Mouse (Mus musculus) myocyte (in vitro differentiated cells): Measurements from ENCODE around the gene Prps1l1. TPM values are rescaled to one million over a fixed set of nuclear protein-coding genes. Genes with fewer than 3 reads are reported as not detected.

ENCODE experiments used
- H3K27me3 ChIP-seq: one replicate; pipeline ENCODE4 v1.6.1; 2011; ENCODE audit not compliant: control insufficient read depth, insufficient read depth, insufficient read length
- H3K36me3 ChIP-seq: one replicate; pipeline ENCODE4 v1.6.1; 2011; ENCODE audit not compliant: control insufficient read depth, insufficient read depth
- H3K4me2 ChIP-seq: one replicate; pipeline ENCODE4 v1.6.1; 2011; ENCODE audit warnings: low read depth, control low read depth
- H3K4me3 ChIP-seq: one replicate; pipeline ENCODE4 v1.5.1; 2011; ENCODE audit warnings: mild to moderate bottlenecking, control low read depth, moderate library complexity
- H3K79me2 ChIP-seq: one replicate; pipeline ENCODE4 v1.6.1; 2011; ENCODE audit not compliant: control insufficient read depth, insufficient read depth
- H3ac ChIP-seq: one replicate; pipeline ENCODE4 v1.6.1; 2011; ENCODE audit not compliant: control insufficient read depth, insufficient read length
- CEBPB ChIP-seq: IDR thresholded peaks from 2 replicates; pipeline ENCODE4 v1.6.1; 2011; ENCODE audit warnings: mild to moderate bottlenecking, moderate library complexity; ENCODE audit not compliant: poor library complexity, insufficient read depth, severe bottlenecking
- E2F4 ChIP-seq: IDR thresholded peaks from one replicate; pipeline ENCODE4 v1.6.1; 2011; ENCODE audit warnings: mild to moderate bottlenecking, control low read depth, moderate library complexity; ENCODE audit not compliant: insufficient read depth
- MAX ChIP-seq: IDR thresholded peaks from one replicate; pipeline ENCODE4 v1.6.1; 2011; ENCODE audit warnings: low read depth, mild to moderate bottlenecking, control low read depth
- MYOD1 ChIP-seq, 3 experiments: IDR thresholded peaks; one replicate each; pipeline ENCODE4 v1.6.1; 2011; ENCODE audit warnings: control low read depth in 2 of 3, low read depth in 2 of 3, mild to moderate bottlenecking in 2 of 3, moderate library complexity in 1 of 3; ENCODE audit not compliant: insufficient read length in 2 of 3, control insufficient read depth in 1 of 3
- MYOG ChIP-seq, 3 experiments: IDR thresholded peaks; one replicate each; pipeline ENCODE4 v1.6.1; 2011; ENCODE audit warnings: control low read depth in 2 of 3, low read depth in 2 of 3, mild to moderate bottlenecking in 2 of 3; ENCODE audit not compliant: insufficient read length in 2 of 3, control insufficient read depth in 1 of 3, insufficient read depth in 1 of 3
- POLR2A ChIP-seq: IDR thresholded peaks from one replicate; pipeline ENCODE4 v1.6.1; 2011; ENCODE audit warnings: low read depth, mild to moderate bottlenecking, control low read depth, moderate library complexity; ENCODE audit not compliant: insufficient read length
- POLR2AphosphoS2 ChIP-seq: IDR thresholded peaks from one replicate; pipeline ENCODE4 v1.6.1; 2011; ENCODE audit warnings: low read depth, control low read depth; ENCODE audit not compliant: insufficient read length
- REST ChIP-seq: IDR thresholded peaks from one replicate; pipeline ENCODE4 v1.6.1; 2011; ENCODE audit warnings: mild to moderate bottlenecking, control low read depth, moderate library complexity; ENCODE audit not compliant: insufficient read depth, insufficient read length
- SRF ChIP-seq: IDR thresholded peaks from one replicate; pipeline ENCODE4 v1.6.1; 2011; ENCODE audit warnings: low read depth; ENCODE audit not compliant: control insufficient read depth, insufficient read length
- TCF12 ChIP-seq: IDR thresholded peaks from one replicate; pipeline ENCODE4 v1.6.1; 2011; ENCODE audit warnings: mild to moderate bottlenecking, control low read depth; ENCODE audit not compliant: poor library complexity, insufficient read depth, severe bottlenecking
- TCF3 ChIP-seq: IDR thresholded peaks from one replicate; pipeline ENCODE4 v1.6.1; 2011; ENCODE audit warnings: low read depth, control low read depth; ENCODE audit not compliant: insufficient read length
- USF1 ChIP-seq: IDR thresholded peaks from one replicate; pipeline ENCODE4 v1.6.1; 2011; ENCODE audit warnings: low read depth, mild to moderate bottlenecking, control low read depth, moderate library complexity
- polyA plus RNA-seq: library from polyadenylated mRNA; unstranded; fragments of >200 nt; fragmentation: generic; extraction: Trizol; gene quantifications from one replicate; pipeline ENCODE4 v1.2.1, GENCODE M21; 2012; ENCODE audit warnings: missing spikeins

Gene Prps1l1
- polyA plus RNA-seq, result not detected

DNA sequence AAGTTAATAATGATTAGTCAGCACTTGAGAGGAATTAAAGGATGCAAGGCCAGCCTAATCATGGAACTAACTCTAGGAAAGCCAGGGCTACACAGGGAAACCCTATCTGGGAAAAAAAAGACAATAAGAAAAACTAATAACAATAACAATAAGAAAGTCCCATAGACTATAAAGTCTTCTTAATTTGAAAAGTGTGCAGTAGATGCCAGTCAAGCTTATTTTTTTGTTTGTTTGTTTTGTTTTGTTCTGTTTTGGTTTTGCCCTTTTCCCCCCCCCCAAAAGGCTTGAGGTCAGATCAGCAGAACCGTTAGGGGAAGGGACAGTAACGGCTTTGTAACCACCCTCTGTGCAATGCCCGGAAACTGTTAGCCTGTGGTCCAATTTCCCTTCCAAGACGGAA, at the start of gene Prps1l1:
TSS of gene Prps1l1 (plus strand) at position 301 of the 400 bp plus-strand sequence.
- H3K4me3 ChIP-seq, result no peak within 1 kb of the TSS
- H3K79me2 ChIP-seq, result no peaks in the 10 kb centered on the region
- no peak for TF ChIP-seq MAX
- no peak for TF ChIP-seq MYOD1 (IDR thresholded peaks at IDR 0.05; ENCODE audit: control insufficient read depth in 1 of 3, insufficient read length in 2 of 3, low read depth in 2 of 3)
- TF ChIP-seq POLR2AphosphoS2, result no peak
- TF ChIP-seq SRF, result no peak
- no peak for TF ChIP-seq TCF12
- no peak for TF ChIP-seq MYOG (IDR thresholded peaks at IDR 0.05; ENCODE audit: control insufficient read depth in 1 of 3, insufficient read depth in 1 of 3, insufficient read length in 2 of 3, low read depth in 2 of 3)
- TF ChIP-seq CEBPB, result no peak
- no peak for TF ChIP-seq USF1
- TF ChIP-seq E2F4, result no peak
- TF ChIP-seq POLR2A, result no peak
- no peak for TF ChIP-seq TCF3
- TF ChIP-seq REST, result no peak
- H3ac ChIP-seq, result no peak within 1 kb of the TSS
- no peaks in the 10 kb centered on the region for H3K36me3 ChIP-seq
- H3K27me3 ChIP-seq, result no peaks in the 10 kb centered on the region
- H3K4me2 ChIP-seq, result no peak within 1 kb of the TSS

DNA sequence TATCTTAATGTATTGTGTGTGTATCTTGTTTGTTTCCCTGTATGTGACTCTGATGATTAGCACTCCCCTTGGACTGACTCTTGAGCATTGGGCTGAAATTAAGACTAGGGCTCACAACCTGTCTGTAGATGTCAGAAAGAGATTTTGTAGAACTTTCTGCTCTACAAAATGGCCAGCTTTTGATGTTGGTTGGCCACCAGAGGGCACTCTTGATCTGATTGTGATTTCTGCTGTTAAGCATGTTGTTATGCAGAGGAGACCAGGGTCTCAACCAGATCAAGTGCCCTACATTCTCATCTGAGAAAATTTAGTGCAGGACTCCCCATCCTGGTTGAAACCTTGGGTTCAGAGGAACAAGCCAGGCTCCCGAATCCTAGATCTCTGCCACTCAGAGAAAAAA, 46.6 kb upstream of the Prps1l1 start:
- no peaks in the 10 kb centered on the region for H3K79me2 ChIP-seq
- H3K4me3 ChIP-seq, result no peak overlapping the region
- TF ChIP-seq SRF (no peak), MAX (no peak), POLR2A (no peak), POLR2AphosphoS2 (no peak), MYOD1 (IDR thresholded peaks at IDR 0.05; ENCODE audit: control insufficient read depth in 1 of 3, insufficient read length in 2 of 3, low read depth in 2 of 3) (no peak), MYOG (IDR thresholded peaks at IDR 0.05; ENCODE audit: control insufficient read depth in 1 of 3, insufficient read depth in 1 of 3, insufficient read length in 2 of 3, low read depth in 2 of 3) (no peak), CEBPB (no peak), USF1 (no peak)
- no peak overlapping the region for H3ac ChIP-seq
- H3K36me3 ChIP-seq, result no peaks in the 10 kb centered on the region
- H3K27me3 ChIP-seq, result no peaks in the 10 kb centered on the region
- no peak overlapping the region for H3K4me2 ChIP-seq

DNA sequence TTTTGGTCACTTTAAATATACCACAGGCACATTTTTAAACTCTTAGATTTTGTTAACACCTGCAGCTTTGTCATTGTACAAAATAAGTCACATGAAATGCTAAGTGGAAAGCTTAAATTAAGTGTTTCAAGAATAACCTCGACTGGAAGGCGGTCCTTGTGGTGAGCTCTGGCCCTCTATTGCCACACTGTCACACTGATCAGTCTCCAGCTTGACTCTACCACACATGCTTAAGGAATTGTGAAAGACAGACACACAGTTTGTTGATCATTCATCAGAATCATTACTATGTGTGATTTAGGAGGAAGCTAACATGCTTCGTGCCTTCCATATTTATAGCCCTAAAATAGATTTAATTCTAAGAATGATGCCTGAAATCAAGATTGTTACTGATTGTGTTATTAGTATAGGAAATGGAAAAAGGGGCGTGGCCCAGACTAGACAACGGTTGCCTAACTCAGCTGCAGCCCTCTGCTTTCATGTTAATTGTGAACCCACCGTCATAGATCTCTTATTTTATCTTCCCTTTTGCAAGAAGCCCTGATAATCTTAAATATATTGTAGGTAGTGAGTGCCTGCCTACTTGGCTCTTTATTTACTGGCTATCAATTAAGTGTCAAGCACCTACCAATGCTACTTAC, 35.4 kb upstream of the Prps1l1 start:
- TF ChIP-seq MYOG (IDR thresholded peaks at IDR 0.05; ENCODE audit: control insufficient read depth in 1 of 3, insufficient read depth in 1 of 3, insufficient read length in 2 of 3, low read depth in 2 of 3), result no peak
- TF ChIP-seq TCF3, result no peak
- no peak for TF ChIP-seq POLR2AphosphoS2
- no peak for TF ChIP-seq E2F4
- no peak for TF ChIP-seq TCF12
- no peak for TF ChIP-seq SRF
- TF ChIP-seq MYOD1 (IDR thresholded peaks at IDR 0.05; ENCODE audit: control insufficient read depth in 1 of 3, insufficient read length in 2 of 3, low read depth in 2 of 3), result no peak
- TF ChIP-seq CEBPB, result no peak
- TF ChIP-seq MAX, result no peak
- no peak for TF ChIP-seq REST
- TF ChIP-seq USF1, result no peak
- TF ChIP-seq POLR2A, result no peak
- no peak overlapping the region for H3ac ChIP-seq
- no peak overlapping the region for H3K4me3 ChIP-seq
- no peaks in the 10 kb centered on the region for H3K79me2 ChIP-seq
- H3K36me3 ChIP-seq, result no peaks in the 10 kb centered on the region
- H3K4me2 ChIP-seq, result no peak overlapping the region
- H3K27me3 ChIP-seq, result no peaks in the 10 kb centered on the region

DNA sequence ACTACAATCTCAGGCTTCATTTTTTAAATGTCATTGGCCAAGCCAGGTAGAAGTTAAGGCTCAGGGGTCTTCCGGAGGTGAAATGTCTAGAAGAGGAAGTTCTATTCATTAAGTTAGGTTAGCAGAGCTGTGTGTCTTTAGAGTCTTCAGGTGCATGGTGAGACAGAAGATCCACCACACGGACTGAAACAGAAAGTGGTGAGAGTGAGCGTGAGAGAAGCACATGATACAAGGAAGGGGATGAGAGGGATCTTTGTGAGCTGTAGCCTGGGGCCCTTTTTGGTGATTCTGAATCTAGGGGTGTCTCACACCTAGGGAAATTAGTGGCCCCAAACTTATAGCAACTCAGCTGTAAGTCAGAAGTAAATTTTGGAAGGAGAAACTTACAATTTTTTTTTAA, 8.6 kb upstream of the Prps1l1 start:
- Histone ChIP-seq H3ac (no peak overlapping the region), H3K27me3 (no peaks in the 10 kb centered on the region), H3K4me2 (no peak overlapping the region), H3K4me3 (no peak overlapping the region), H3K79me2 (no peaks in the 10 kb centered on the region), H3K36me3 (no peaks in the 10 kb centered on the region)
- TF ChIP-seq SRF (no peak), MYOD1 (IDR thresholded peaks at IDR 0.05; ENCODE audit: control insufficient read depth in 1 of 3, insufficient read length in 2 of 3, low read depth in 2 of 3) (no peak), POLR2AphosphoS2 (no peak), POLR2A (no peak), MYOG (IDR thresholded peaks at IDR 0.05; ENCODE audit: control insufficient read depth in 1 of 3, insufficient read depth in 1 of 3, insufficient read length in 2 of 3, low read depth in 2 of 3) (no peak), USF1 (no peak), MAX (no peak), REST (no peak), TCF12 (no peak), E2F4 (no peak), TCF3 (no peak), CEBPB (no peak)

DNA sequence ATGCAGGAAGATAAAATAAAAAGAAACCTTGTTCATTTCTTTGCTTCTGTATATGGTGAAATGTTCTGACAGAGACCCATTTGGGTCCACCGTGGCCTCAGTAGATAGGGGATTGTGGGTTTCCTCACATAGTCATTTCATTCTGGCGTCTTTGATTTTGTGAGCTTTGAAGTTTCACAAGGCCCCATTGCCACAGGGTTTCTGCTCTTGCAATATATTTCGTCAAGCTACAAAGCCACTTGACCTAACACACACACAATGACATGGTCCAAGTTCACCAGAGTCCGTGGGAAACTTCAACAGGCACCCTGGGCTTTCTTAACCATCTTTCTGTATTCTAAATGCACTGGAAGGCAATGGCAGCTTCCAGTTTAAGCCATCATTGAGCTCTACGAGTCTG, 1.3 kb downstream of the Prps1l1 start:
- H3K36me3 ChIP-seq, result no peaks in the 10 kb centered on the region

More for the DNA sequence above, 1.3 kb downstream of the Prps1l1 start:
- Histone ChIP-seq H3K79me2 (no peaks in the 10 kb centered on the region), H3K27me3 (no peaks in the 10 kb centered on the region), H3K4me2 (no peak overlapping the region), H3K4me3 (no peak overlapping the region), H3ac (no peak overlapping the region)
- TF ChIP-seq POLR2A (no peak), REST (no peak), TCF12 (no peak), CEBPB (no peak), MYOG (IDR thresholded peaks at IDR 0.05; ENCODE audit: control insufficient read depth in 1 of 3, insufficient read depth in 1 of 3, insufficient read length in 2 of 3, low read depth in 2 of 3) (no peak), POLR2AphosphoS2 (no peak), TCF3 (no peak), SRF (no peak), USF1 (no peak), E2F4 (no peak), MYOD1 (IDR thresholded peaks at IDR 0.05; ENCODE audit: control insufficient read depth in 1 of 3, insufficient read length in 2 of 3, low read depth in 2 of 3) (no peak), MAX (no peak)
